Mouse (Mus musculus): ENCODE data around the gene Bcl2l1.

GRCm38 (mm10) chr2:152784640-152785039 lies 46.9 kb downstream of the Bcl2l1 start:
- TF ChIP-seq CTCF (IDR thresholded peaks at IDR 0.05; ENCODE audit: control insufficient read depth, insufficient read depth, low read length) (no peak), POLR2A (IDR thresholded peaks at IDR 0.05; ENCODE audit: borderline replicate concordance, control insufficient read depth, low read depth, low read length) (no peak)

All from bone marrow, adult 2 months (tissue).